Mouse (Mus musculus): Measurements from ENCODE around the gene Rapgef3. TPM values are rescaled to one million over a fixed set of nuclear protein-coding genes. Genes with fewer than 3 reads are reported as not detected.

The Rapgef3 gene
- polyA plus RNA-seq, 1 experiment = not detected

DNA sequence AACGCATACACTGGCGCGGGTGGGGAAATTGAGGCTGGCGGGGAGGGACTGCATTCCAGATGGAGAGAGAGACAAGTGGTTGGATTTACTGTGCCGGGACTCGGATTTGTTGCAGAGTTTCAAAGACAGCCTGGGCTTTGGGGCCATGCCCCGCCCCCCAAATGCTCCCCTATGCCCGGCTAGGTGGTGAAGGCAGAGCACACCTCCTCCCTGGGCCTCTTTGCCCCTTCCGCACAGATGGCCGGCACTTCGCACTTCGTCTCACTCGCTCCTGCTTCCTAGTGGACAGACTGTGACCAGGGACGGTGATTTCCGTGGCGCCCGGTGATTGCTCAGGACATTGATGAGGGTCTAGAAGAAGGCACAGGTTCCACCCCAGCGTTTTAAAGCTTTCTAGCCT, 420 bp upstream of the Rapgef3 start:
- TF ChIP-seq CTCF (IDR thresholded peaks at IDR 0.05; ENCODE audit: insufficient read depth, low read depth, low read length) = no peak
- no peak for TF ChIP-seq POLR2A (IDR thresholded peaks at IDR 0.05; ENCODE audit: insufficient read depth, low read depth, low read length)
- peaks cover 42% of the 10 kb centered on the region for H3K4me1 ChIP-seq (ENCODE audit: control insufficient read depth, insufficient read depth, low read length)
- H3K27ac ChIP-seq (ENCODE audit: insufficient read depth, low read depth, low read length) = peak overlapping the region; percentile 39; the same call in 1 of the 2 replicates
- H3K4me3 ChIP-seq (ENCODE audit: insufficient read depth, low read depth, low read length) = peak overlapping the region; percentile 58
- 7% methylated on average over 18 of the region's 18 CpGs for WGBS

DNA sequence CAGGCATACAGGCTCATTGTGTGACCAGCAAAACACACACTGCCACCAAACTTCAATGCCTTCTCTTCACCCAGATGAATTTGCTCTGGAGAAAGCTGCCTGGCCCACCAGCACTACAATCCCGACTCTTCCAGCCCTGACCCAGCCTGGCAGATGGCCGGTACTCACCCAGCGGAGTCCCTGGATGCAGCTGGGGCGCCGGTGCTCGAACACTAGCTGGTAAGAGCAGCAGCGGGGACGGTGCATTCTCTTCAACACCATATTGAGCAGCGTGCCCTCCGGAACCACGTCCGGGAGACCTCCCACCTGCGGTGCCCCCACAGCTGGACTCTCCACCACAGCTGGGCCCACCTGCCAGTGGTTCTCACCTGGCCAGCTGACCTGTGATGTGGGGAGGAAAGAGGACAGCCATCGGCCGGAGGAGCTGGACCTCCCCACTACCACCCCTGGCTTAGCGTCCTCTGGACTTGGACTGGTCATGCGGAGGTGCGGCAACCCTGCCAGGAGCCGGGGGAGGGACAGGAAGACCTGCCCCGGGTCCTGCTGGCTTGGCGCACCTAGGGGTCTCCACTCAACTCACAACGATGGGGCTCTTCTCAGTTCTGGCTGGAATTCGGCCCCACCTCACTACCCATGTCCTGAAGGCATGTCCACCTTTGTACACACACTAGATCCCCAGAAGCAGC, 1.0 kb downstream of the Rapgef3 start:
- no peak for TF ChIP-seq CTCF (IDR thresholded peaks at IDR 0.05; ENCODE audit: insufficient read depth, low read depth, low read length)
- TF ChIP-seq POLR2A (IDR thresholded peaks at IDR 0.05; ENCODE audit: insufficient read depth, low read depth, low read length) = no peak
- peaks cover 47% of the 10 kb centered on the region for H3K4me1 ChIP-seq (ENCODE audit: control insufficient read depth, insufficient read depth, low read length)
- 13% methylated on average over 23 of the region's 23 CpGs for WGBS

GRCm38 (mm10) chr15:97766194-97766593, 1.6 kb downstream of the Rapgef3 start:
- H3K4me3 ChIP-seq (ENCODE audit: insufficient read depth, low read depth, low read length) = peak overlapping the region; percentile 58
- peak overlapping the region; percentile 81 for H3K27ac ChIP-seq (ENCODE audit: insufficient read depth, low read depth, low read length)
- peaks cover 53% of the 10 kb centered on the region for H3K4me1 ChIP-seq (ENCODE audit: control insufficient read depth, insufficient read depth, low read length)
- TF ChIP-seq CTCF (IDR thresholded peaks at IDR 0.05; ENCODE audit: insufficient read depth, low read depth, low read length) (no peak), POLR2A (IDR thresholded peaks at IDR 0.05; ENCODE audit: insufficient read depth, low read depth, low read length) (no peak)
- WGBS = 10% methylated on average over 8 of the region's 8 CpGs

More for the DNA sequence above, 1.0 kb downstream of the Rapgef3 start:
- H3K27ac ChIP-seq (ENCODE audit: insufficient read depth, low read depth, low read length) = peak overlapping the region; percentile 81
- H3K4me3 ChIP-seq (ENCODE audit: insufficient read depth, low read depth, low read length) = peak overlapping the region; percentile 58

- H3K4me1 ChIP-seq (ENCODE audit: control insufficient read depth, insufficient read depth, low read length) = peaks cover 61% of the 10 kb centered on the region
- H3K27ac ChIP-seq (ENCODE audit: insufficient read depth, low read depth, low read length) = peak overlapping the region; percentile 39
- TF ChIP-seq POLR2A (IDR thresholded peaks at IDR 0.05; ENCODE audit: insufficient read depth, low read depth, low read length) = no peak
- no peak for TF ChIP-seq CTCF (IDR thresholded peaks at IDR 0.05; ENCODE audit: insufficient read depth, low read depth, low read length)
- H3K4me3 ChIP-seq (ENCODE audit: insufficient read depth, low read depth, low read length) = peak overlapping the region; percentile 34
- WGBS = 58% methylated on average over 13 of the region's 13 CpGs
Measured at GRCm38 (mm10) chr15:97765090-97765794, 2.5 kb downstream of the Rapgef3 start.

DNA sequence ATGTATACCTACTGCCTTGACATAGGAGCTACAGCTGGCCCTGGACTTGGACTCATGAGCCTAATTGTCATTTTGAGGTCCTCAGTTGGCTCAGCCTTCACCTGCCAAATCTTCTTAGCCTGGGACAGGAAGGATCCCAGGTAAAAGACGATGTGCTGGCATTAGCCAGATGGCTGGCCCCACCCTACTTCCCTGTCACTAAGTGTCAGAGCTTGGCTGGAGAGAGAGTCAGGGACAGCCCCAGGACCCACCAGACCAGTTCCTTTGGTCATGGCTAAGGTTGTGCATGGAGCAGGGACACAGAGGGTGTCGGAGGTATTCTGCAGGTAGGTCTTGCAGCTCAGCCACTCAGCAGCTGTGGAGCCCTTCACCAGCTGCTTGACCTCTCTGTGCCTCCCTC, 3.2 kb downstream of the Rapgef3 start:
- peaks cover 65% of the 10 kb centered on the region for H3K4me1 ChIP-seq (ENCODE audit: control insufficient read depth, insufficient read depth, low read length)
- H3K27ac ChIP-seq (ENCODE audit: insufficient read depth, low read depth, low read length) = no peak overlapping the region
- 0 out of 2 replicates have a peak overlapping the region, but pooled peaks have one; percentile 34 for H3K4me3 ChIP-seq (ENCODE audit: insufficient read depth, low read depth, low read length)
- WGBS = 90% methylated on average over 2 of the region's 2 CpGs
- no peak for TF ChIP-seq CTCF (IDR thresholded peaks at IDR 0.05; ENCODE audit: insufficient read depth, low read depth, low read length)
- TF ChIP-seq POLR2A (IDR thresholded peaks at IDR 0.05; ENCODE audit: insufficient read depth, low read depth, low read length) = no peak

GRCm38 (mm10) chr15:97763256-97764049, 4.3 kb downstream of the Rapgef3 start:
- Histone ChIP-seq H3K27ac (ENCODE audit: insufficient read depth, low read depth, low read length) (no peak overlapping the region), H3K4me1 (ENCODE audit: control insufficient read depth, insufficient read depth, low read length) (peaks cover 65% of the 10 kb centered on the region), H3K4me3 (ENCODE audit: insufficient read depth, low read depth, low read length) (no peak overlapping the region)
- WGBS = 71% methylated on average over 9 of the region's 9 CpGs
- TF ChIP-seq POLR2A (IDR thresholded peaks at IDR 0.05; ENCODE audit: insufficient read depth, low read depth, low read length) (no peak), CTCF (IDR thresholded peaks at IDR 0.05; ENCODE audit: insufficient read depth, low read depth, low read length) (no peak)

DNA sequence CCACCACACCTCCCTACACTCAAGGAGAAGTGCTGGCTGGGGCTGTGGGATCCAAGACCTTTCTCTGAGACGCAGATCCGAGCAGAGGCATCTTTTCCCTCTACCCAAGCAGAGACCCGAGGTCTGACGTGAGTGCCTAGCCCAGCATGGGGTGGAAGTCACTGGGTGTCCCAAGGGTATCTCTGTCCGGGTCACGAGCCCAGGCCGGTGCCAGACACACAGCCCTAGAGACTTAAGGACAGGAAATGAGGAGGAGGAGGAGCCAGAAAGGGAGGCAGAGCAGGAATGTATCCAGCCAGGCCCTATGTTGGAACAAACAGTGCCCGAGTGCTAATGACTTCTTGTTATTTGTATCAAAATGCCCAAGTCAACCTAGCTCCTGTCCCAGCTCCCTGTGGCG, 5.0 kb downstream of the Rapgef3 start:
- peaks cover 58% of the 10 kb centered on the region for H3K4me1 ChIP-seq (ENCODE audit: control insufficient read depth, insufficient read depth, low read length)
- TF ChIP-seq CTCF (IDR thresholded peaks at IDR 0.05; ENCODE audit: insufficient read depth, low read depth, low read length) (no peak), POLR2A (IDR thresholded peaks at IDR 0.05; ENCODE audit: insufficient read depth, low read depth, low read length) (no peak)
- no peak overlapping the region for H3K27ac ChIP-seq (ENCODE audit: insufficient read depth, low read depth, low read length)
- WGBS = 65% methylated on average over 9 of the region's 9 CpGs
- no peak overlapping the region for H3K4me3 ChIP-seq (ENCODE audit: insufficient read depth, low read depth, low read length)

- TF ChIP-seq POLR2A (IDR thresholded peaks at IDR 0.05; ENCODE audit: insufficient read depth, low read depth, low read length) (no peak), CTCF (IDR thresholded peaks at IDR 0.05; ENCODE audit: insufficient read depth, low read depth, low read length) (no peak)
- no peak overlapping the region for H3K4me3 ChIP-seq (ENCODE audit: insufficient read depth, low read depth, low read length)
- H3K4me1 ChIP-seq (ENCODE audit: control insufficient read depth, insufficient read depth, low read length) = peaks cover 48% of the 10 kb centered on the region
- no peak overlapping the region for H3K27ac ChIP-seq (ENCODE audit: insufficient read depth, low read depth, low read length)
- 71% methylated on average over 13 of the region's 13 CpGs for WGBS
Measured at GRCm38 (mm10) chr15:97761438-97761837, 6.3 kb downstream of the Rapgef3 start.
